Mouse (Mus musculus) intestine, embryonic 16.5 days (tissue): Measurements from ENCODE around the gene Lin37. TPM values are rescaled to one million over a fixed set of nuclear protein-coding genes. Genes with fewer than 3 reads are reported as not detected.

Experiments used
- ATAC-seq: fragments of 200-750 bp; cut with Nextera tagmentation; 2 replicates; pipeline ENCODE4 v1.8.0; 2017; ENCODE audit warnings: moderate TSS enrichment, moderate library complexity
- H3K27ac ChIP-seq: fragments of 300-500 bp; sonication (generic); 2 replicates; pipeline ENCODE4 v1.5.1; 2014; ENCODE audit warnings: mild to moderate bottlenecking, low read length
- H3K27me3 ChIP-seq: fragments of 300-500 bp; sonication (generic); replicated peaks from 2 replicates; pipeline ENCODE4 v1.6.1; 2014; ENCODE audit warnings: low read length, control low read depth, mixed read lengths; ENCODE audit not compliant: control insufficient read depth, insufficient read depth
- H3K36me3 ChIP-seq: fragments of 300-500 bp; sonication (generic); 2 replicates; pipeline ENCODE4 v1.6.1; 2014; ENCODE audit warnings: low read length, control low read depth; ENCODE audit not compliant: control insufficient read depth, insufficient read depth
- H3K4me1 ChIP-seq: fragments of 300-500 bp; sonication (generic); 2 replicates; pipeline ENCODE4 v1.6.1; 2014; ENCODE audit warnings: low read length, control low read depth, mixed read lengths; ENCODE audit not compliant: control insufficient read depth, insufficient read depth
- H3K4me2 ChIP-seq: fragments of 300-500 bp; sonication (generic); 2 replicates; pipeline ENCODE4 v1.6.1; 2014; ENCODE audit warnings: low read depth, low read length, control low read depth
- H3K4me3 ChIP-seq: fragments of 300-500 bp; sonication (generic); 2 replicates; pipeline ENCODE4 v1.5.1; 2014; ENCODE audit warnings: mild to moderate bottlenecking, low read length
- H3K9ac ChIP-seq: fragments of 300-500 bp; sonication (generic); 2 replicates; pipeline ENCODE4 v1.6.1; 2014; ENCODE audit warnings: low read depth, low read length
- H3K9me3 ChIP-seq: fragments of 300-500 bp; sonication (generic); 2 replicates; pipeline ENCODE4 v1.6.1; 2016; ENCODE audit warnings: low read length, control low read depth; ENCODE audit not compliant: control insufficient read depth
- WGBS: fragments of 180-500 bp; shearing (Covaris S2); extraction: QIAGEN DNeasy Blood & Tissue Kit; methylation state at CpG from one replicate; pipeline ENCODE4 v1.1.7; 2014; 5-methylcytosine and 5-hydroxymethylcytosine counted together
- microRNA-seq: library from miRNA; unstranded; fragments of <30 nt; microRNA quantifications from one replicate; pipeline ENCODE4, GENCODE M21; 2016
- polyA plus RNA-seq: library from polyadenylated mRNA; unstranded; fragments of >200 nt; fragmentation: Nextera tagmentation; extraction: Ambion mirVana; gene quantifications from 2 replicates; pipeline ENCODE4 v1.2.1, GENCODE M21; 2015

The Lin37 gene
- polyA plus RNA-seq, 1 experiment from 2014 or later, result 44.5 TPM

DNA sequence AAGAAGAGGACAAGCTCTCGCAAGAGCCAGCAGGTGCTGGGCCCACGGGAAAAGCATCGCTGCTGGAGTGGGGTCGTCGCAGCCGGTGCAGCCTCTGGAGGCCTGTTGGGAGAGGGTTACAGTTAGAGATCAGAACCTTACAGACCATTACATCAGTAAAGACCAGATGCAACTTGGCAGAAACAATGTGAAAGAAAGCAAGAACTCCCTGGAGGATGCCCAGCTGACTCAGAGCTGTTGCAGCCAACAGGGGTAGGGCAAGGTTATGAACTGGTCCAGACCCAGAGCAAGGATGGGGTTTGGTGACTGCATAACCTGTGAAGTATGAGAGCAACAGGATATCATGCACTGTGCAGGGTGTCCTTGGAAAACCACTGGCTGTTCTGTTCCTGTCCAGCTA is 35.2 kb downstream of the Lin37 start:
- Histone ChIP-seq H3K27ac (no peak overlapping the region), H3K4me1 (peaks cover 9% of the 10 kb centered on the region), H3K27me3 (no peaks in the 10 kb centered on the region), H3K4me2 (no peak overlapping the region), H3K9ac (no peak overlapping the region), H3K4me3 (no peak overlapping the region), H3K9me3 (no peaks in the 10 kb centered on the region), H3K36me3 (peaks cover 19% of the 10 kb centered on the region)
- 87% methylated on average over 6 of the region's 6 CpGs for WGBS
- ATAC-seq, result no peak

DNA sequence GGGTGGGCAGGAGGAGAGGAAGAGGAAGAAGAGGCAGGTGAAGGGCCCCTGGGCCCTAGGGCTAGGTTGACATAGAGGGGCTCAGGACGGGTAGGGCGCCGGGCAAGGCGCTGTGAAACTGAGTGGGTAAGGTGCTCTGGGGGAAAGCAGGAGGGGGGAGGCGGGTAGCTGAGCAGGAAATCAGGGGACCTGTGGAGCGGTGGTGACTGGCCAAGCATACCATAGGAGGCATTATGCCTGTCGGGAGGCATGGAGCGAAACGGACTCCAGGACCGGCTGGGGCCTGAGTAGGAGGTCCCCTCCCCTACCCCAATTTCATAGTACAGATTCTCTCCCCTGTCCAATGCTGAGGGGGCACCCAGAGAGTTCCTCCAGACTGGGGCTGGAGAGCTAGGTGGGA is 36.8 kb downstream of the Lin37 start:
- no peak for ATAC-seq
- H3K4me1 ChIP-seq, result peaks cover 9% of the 10 kb centered on the region
- 80% methylated on average over 10 of the region's 10 CpGs for WGBS

DNA sequence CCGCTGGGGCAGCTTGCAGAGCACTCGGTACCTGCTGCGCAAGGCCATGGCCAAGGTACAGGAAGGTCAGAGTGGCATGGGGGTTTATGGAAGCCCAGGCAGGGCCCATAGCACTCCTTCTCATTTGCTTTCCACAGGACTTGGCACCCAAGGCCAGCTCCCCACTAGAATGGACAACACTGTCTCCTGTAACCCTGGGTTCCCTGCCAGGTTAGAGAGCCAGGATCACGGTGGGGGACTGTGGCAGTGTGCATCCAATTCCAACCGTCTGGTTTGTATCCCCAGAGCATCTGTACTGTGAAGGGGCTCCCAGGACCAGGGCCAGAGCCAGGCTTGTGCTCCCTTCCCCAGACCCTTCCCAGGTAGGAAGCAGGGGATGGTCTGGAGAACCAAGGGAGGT is 38.8 kb downstream of the Lin37 start:
- whole genome bisulfite sequencing, result 68% methylated on average over 5 of the region's 5 CpGs
- Histone ChIP-seq H3K4me1 (peaks cover 2% of the 10 kb centered on the region; the same call in 1 of the 2 replicates), H3K36me3 (peaks cover 6% of the 10 kb centered on the region), H3K27ac (no peak overlapping the region), H3K9ac (no peak overlapping the region), H3K4me2 (no peak overlapping the region), H3K27me3 (no peaks in the 10 kb centered on the region), H3K9me3 (no peaks in the 10 kb centered on the region), H3K4me3 (no peak overlapping the region)
- no peak for ATAC-seq

More for the DNA sequence above, 36.8 kb downstream of the Lin37 start:
- no peak overlapping the region for H3K27ac ChIP-seq
- no peaks in the 10 kb centered on the region for H3K9me3 ChIP-seq
- peaks cover 13% of the 10 kb centered on the region for H3K36me3 ChIP-seq
- H3K4me3 ChIP-seq, result no peak overlapping the region
- H3K27me3 ChIP-seq, result no peaks in the 10 kb centered on the region
- no peak overlapping the region for H3K9ac ChIP-seq
- no peak overlapping the region for H3K4me2 ChIP-seq

DNA sequence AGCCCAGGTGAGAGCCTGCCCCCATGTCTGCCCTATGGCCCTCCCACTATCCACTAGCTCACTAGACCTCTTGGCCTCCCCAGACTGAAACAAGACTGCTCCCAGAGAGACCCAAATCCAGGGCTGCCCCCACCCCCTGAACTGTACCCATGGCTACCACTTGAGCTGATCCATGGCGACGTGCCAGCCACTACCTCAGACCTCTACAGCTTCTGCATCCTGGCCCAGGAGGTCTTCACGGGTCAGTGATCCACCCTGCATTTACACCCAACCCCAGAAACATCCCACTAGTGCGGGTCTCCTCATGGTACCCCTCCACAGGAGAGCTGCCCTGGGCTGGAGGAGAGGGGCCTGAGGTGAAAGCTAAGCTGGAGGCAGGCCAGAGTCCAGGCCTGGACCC is 39.2 kb downstream of the Lin37 start:
- no peak for ATAC-seq
- Histone ChIP-seq H3K9ac (no peak overlapping the region), H3K27me3 (no peaks in the 10 kb centered on the region), H3K27ac (no peak overlapping the region), H3K4me3 (no peak overlapping the region), H3K36me3 (peaks cover 4% of the 10 kb centered on the region; the same call in 1 of the 2 replicates), H3K4me1 (no peaks in the 10 kb centered on the region), H3K9me3 (no peaks in the 10 kb centered on the region), H3K4me2 (no peak overlapping the region)
- WGBS, result 87% methylated on average over 4 of the region's 4 CpGs

DNA sequence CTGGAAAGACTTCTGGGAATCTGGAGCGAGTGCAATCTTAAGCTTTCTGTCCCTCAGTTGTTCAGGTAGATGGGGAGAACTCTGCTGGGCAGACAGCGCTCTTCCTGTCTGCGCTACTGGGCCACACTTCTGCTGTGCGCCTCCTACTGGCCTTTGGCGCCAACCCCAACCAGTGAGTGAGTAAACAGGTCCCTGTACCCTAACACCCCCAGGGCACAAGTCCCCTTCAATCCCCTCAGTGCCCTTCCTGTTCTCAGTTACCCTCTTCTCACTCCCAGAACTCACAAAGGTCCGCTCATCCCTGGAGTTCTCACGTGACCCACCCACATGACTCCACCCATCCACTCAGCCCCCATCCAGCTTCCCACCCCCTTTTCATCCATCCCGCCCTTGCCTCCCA is 41.3 kb downstream of the Lin37 start:
- Histone ChIP-seq H3K9ac (no peak overlapping the region), H3K9me3 (no peaks in the 10 kb centered on the region), H3K4me3 (no peak overlapping the region), H3K4me2 (no peak overlapping the region), H3K36me3 (no peaks in the 10 kb centered on the region), H3K4me1 (no peaks in the 10 kb centered on the region), H3K27me3 (no peaks in the 10 kb centered on the region), H3K27ac (no peak overlapping the region)
- ATAC-seq, result no peak
- 46% methylated on average over 8 of the region's 8 CpGs for WGBS

DNA sequence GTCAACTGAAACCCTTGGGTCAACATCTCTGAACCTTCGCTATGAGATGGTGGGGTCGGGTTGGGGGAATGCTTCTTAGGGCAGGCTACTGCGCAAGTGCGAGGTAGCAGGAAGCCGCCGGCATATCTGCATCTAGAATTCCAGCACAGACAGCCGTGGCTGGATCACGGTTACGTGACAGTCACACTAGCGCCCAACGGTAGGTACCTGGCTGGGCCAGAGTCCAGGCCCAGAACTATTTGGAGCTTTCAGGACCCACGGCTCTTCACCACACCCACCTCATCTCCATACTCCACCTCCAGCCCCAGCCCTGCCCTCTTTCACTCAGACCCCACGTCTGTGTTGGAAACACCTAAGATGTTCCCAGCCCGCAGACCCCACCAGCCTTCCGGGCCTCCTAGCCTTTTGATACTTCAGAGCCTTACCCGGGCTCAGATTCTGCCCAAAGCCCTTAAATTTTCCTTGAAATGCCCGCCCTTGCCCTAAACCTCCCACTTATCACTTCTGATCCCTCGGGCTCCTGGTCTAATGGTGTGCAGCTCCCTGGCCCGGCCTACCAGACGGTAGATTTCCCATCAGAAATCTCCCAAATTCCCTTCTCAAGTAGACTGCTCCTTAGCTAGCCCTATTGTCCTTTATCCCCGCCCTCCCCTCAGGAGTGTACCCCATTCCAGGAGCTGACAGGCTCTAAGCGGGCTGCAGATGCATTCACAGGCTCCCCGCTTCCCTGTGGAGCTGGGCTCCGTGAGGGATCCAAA is 44.5 kb downstream of the Lin37 start:
- no peak overlapping the region for H3K4me2 ChIP-seq
- WGBS, result 54% methylated on average over 24 of the region's 24 CpGs

DNA sequence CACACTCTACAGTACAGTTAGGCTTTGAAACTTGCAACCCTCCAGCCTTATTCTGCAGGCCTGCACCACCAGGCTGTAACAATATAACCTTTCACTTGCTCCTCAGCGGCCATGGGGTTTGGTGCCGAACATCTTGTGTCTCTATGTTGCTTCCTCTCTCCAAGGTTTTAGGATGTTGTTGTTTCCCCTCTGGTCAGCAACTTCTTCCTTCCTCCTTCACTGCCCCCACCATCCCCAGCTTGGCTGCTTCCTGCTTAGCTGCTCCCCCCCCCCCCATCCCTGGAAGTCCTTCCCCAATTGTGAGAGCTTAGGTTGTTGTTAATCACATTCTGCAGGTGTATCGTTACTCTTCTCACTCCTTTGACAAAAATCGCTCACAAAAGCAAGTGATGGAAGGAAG is 51.6 kb downstream of the Lin37 start:
- Histone ChIP-seq H3K9ac (no peak overlapping the region), H3K4me1 (no peaks in the 10 kb centered on the region), H3K9me3 (no peaks in the 10 kb centered on the region), H3K4me2 (no peak overlapping the region), H3K4me3 (no peak overlapping the region), H3K27me3 (no peaks in the 10 kb centered on the region), H3K27ac (no peak overlapping the region), H3K36me3 (no peaks in the 10 kb centered on the region)
- WGBS, result 74% methylated on average over 4 of the region's 4 CpGs
- ATAC-seq, result no peak

More for the DNA sequence above, 44.5 kb downstream of the Lin37 start:
- Histone ChIP-seq H3K36me3 (no peaks in the 10 kb centered on the region), H3K27me3 (no peaks in the 10 kb centered on the region), H3K9ac (no peak overlapping the region), H3K9me3 (no peaks in the 10 kb centered on the region), H3K4me3 (no peak overlapping the region), H3K4me1 (no peaks in the 10 kb centered on the region), H3K27ac (no peak overlapping the region)
- ATAC-seq, result no peak

Small RNAs within 50 kb of the gene (microRNA-seq; reads per million reads assigned to microRNA genes)
- gene Gm38670 (not detected), gene Mir3569 (not detected)

Other genes with a start within 250 kb of the Lin37 start
- gene Syne4, start 245.0 kb downstream of the Lin37 start, polyA plus RNA-seq, result 58.9 and 59.7 TPM in 2 replicates
- 0.61 and 2.8 TPM in 2 replicates for gene E130208F15Rik, start 238.1 kb downstream of the Lin37 start, polyA plus RNA-seq
- 13.8 and 14.3 TPM in 2 replicates for gene Sdhaf1, start 235.9 kb downstream of the Lin37 start, polyA plus RNA-seq
- gene Lrfn3, start 197.1 kb downstream of the Lin37 start, polyA plus RNA-seq, result 2.5 and 3.0 TPM in 2 replicates
- gene Tyrobp, start 146.1 kb downstream of the Lin37 start, polyA plus RNA-seq, result 55.2 and 59.9 TPM in 2 replicates
- 2.4 and 3.1 TPM in 2 replicates for gene Hcst, start 140.0 kb downstream of the Lin37 start, polyA plus RNA-seq
- 2.6 TPM in 2 replicates for gene Nfkbid, start 138.1 kb downstream of the Lin37 start, polyA plus RNA-seq
- gene Aplp1, start 114.3 kb downstream of the Lin37 start, polyA plus RNA-seq, result 32.4 and 33.3 TPM in 2 replicates
- 1.0 and 1.1 TPM in 2 replicates for gene Kirrel2, start 102.1 kb downstream of the Lin37 start, polyA plus RNA-seq
- gene Nphs1, start 101.5 kb downstream of the Lin37 start, polyA plus RNA-seq, result 0.94 and 1.8 TPM in 2 replicates
- 9.9 and 13.0 TPM in 2 replicates for gene Prodh2, start 66.2 kb downstream of the Lin37 start, polyA plus RNA-seq
- 5.6 and 6.4 TPM in 2 replicates for gene Arhgap33, start 24.8 kb downstream of the Lin37 start, polyA plus RNA-seq
- 48.4 and 53.8 TPM in 2 replicates for gene Hspb6, start 7.7 kb downstream of the Lin37 start, polyA plus RNA-seq
- 6.3 and 7.6 TPM in 2 replicates for gene Proser3, start 7.5 kb downstream of the Lin37 start, polyA plus RNA-seq
- gene U2af1l4, start 3.5 kb upstream of the Lin37 start, polyA plus RNA-seq, result 71.2 and 73.8 TPM in 2 replicates
- 9.2 and 9.3 TPM in 2 replicates for gene Gm49396, start 3.5 kb upstream of the Lin37 start, polyA plus RNA-seq
- gene Psenen, start 3.8 kb upstream of the Lin37 start, polyA plus RNA-seq, result 158 and 168 TPM in 2 replicates
- gene Igflr1, start 5.6 kb upstream of the Lin37 start, polyA plus RNA-seq, result 3.7 and 5.4 TPM in 2 replicates
- 6.8 and 7.1 TPM in 2 replicates for gene Kmt2b, start 28.9 kb upstream of the Lin37 start, polyA plus RNA-seq
- gene Zbtb32, start 39.1 kb upstream of the Lin37 start, polyA plus RNA-seq, result 1.2 and 1.9 TPM in 2 replicates
- gene Upk1a, start 53.0 kb upstream of the Lin37 start, polyA plus RNA-seq, result 5.9 and 7.3 TPM in 2 replicates
- 1,335 and 1,344 TPM in 2 replicates for gene Cox6b1, start 66.3 kb upstream of the Lin37 start, polyA plus RNA-seq
- gene Etv2, start 76.0 kb upstream of the Lin37 start, polyA plus RNA-seq, result not detected in 2 replicates
- 93.8 and 95.7 TPM in 2 replicates for gene Rbm42, start 90.5 kb upstream of the Lin37 start, polyA plus RNA-seq
- gene Haus5, start 105.2 kb upstream of the Lin37 start, polyA plus RNA-seq, result 33.7 and 39.4 TPM in 2 replicates
- gene Pmis2, start 111.8 kb upstream of the Lin37 start, polyA plus RNA-seq, result not detected in 2 replicates
- 4.7 and 4.8 TPM in 2 replicates for gene 2200002J24Rik, start 139.1 kb upstream of the Lin37 start, polyA plus RNA-seq
- 1.6 and 2.5 TPM in 2 replicates for gene Atp4a, start 152.4 kb upstream of the Lin37 start, polyA plus RNA-seq
- 242 and 249 TPM in 2 replicates for gene Tmem147, start 169.7 kb upstream of the Lin37 start, polyA plus RNA-seq
- 0.32 TPM in 1 of 2 replicates, not detected in the other for gene Gapdhs, start 183.8 kb upstream of the Lin37 start, polyA plus RNA-seq
- gene Sbsn, start 191.6 kb upstream of the Lin37 start, polyA plus RNA-seq, result 0.89 and 1.6 TPM in 2 replicates
- gene Dmkn, start 203.9 kb upstream of the Lin37 start, polyA plus RNA-seq, result 4.4 and 5.8 TPM in 2 replicates
- gene Krtdap, start 228.1 kb upstream of the Lin37 start, polyA plus RNA-seq, result 1.5 and 3.4 TPM in 2 replicates